Comparison of ENCODE assay signal across 16 mouse cellular contexts in genomic region chr5:34466079-34466478, GRCm38 (mm10). TPM values are rescaled to one million over a fixed set of nuclear protein-coding genes. Genes with fewer than 3 reads are reported as not detected.
DNase-seq lines count a peak whose midpoint lies in the region; TF ChIP-seq lines count a peak whose summit lies in the region.
"Had no signal": no experiment of that assay in that cellular context is flagged by ENCODE, and none has a peak within 500 bp of the region (broad histone marks: within the 10 kb centered on the region; RNA-seq: fewer than 3 reads in every experiment).

No protein-coding gene starts in this region.

- H3K27me3 ChIP-seq in kidney, adult 2 months (replicated peaks; ENCODE audit: control insufficient read depth, insufficient read depth, low read length): no peaks in the 10 kb centered on the region
- H3K27me3 ChIP-seq: embryonic facial prominence, embryonic 12.5 days; heart, embryonic 12.5 days; stomach, embryonic 15.5 days had no signal

- H3K36me3 ChIP-seq in kidney, adult 2 months (ENCODE audit: control insufficient read depth, insufficient read depth, low read length): peaks cover 7% of the 10 kb centered on the region

- no peak overlapping the region for H3K4me3 ChIP-seq in kidney, adult 2 months (ENCODE audit: insufficient read depth, low read depth, low read length)
- H3K4me3 ChIP-seq: embryonic facial prominence, embryonic 12.5 days; heart, embryonic 12.5 days; stomach, embryonic 15.5 days had no signal

- no peak for TF ChIP-seq POLR2A in kidney, adult 2 months (IDR thresholded peaks at IDR 0.05; ENCODE audit: low read depth, low read length)

- H3K4me1 ChIP-seq in kidney, adult 2 months (ENCODE audit: control insufficient read depth, insufficient read depth, low read length): no peaks in the 10 kb centered on the region
- H3K4me1 ChIP-seq: embryonic facial prominence, embryonic 12.5 days; heart, embryonic 12.5 days; stomach, embryonic 15.5 days had no signal

- DNase-seq in kidney, postnatal 10 days: peak; percentile 43
- DNase-seq in kidney, adult 2 months: no peak
- peak; percentile 78 for DNase-seq in CD4-positive helper T cell, adult 2 months (ENCODE audit: low read depth, low spot score)
- peak; percentile 37 for DNase-seq in T-cell, adult 2 months (ENCODE audit: low spot score)
- DNase-seq in thymus, postnatal 0 days (ENCODE audit: low spot score): peak; percentile 19
- no peak for DNase-seq in urinary bladder, postnatal 25 days (ENCODE audit: low spot score)
- DNase-seq in layer of hippocampus, postnatal 25 days (ENCODE audit: extremely low spot score in 1 of 2, low spot score in 1 of 2): no peak
- DNase-seq: gastrocnemius, postnatal 25 days; heart, postnatal 36 days; layer of hippocampus, adult 9-11 months; lung, embryonic 14.5 days; midbrain, embryonic 14.5 days had no signal

- 50% methylated on average over 1 of the region's 1 CpGs for WGBS in kidney, adult 2 months

- H3K27ac ChIP-seq in kidney, adult 2 months (ENCODE audit: insufficient read depth, low read depth, low read length): no peak overlapping the region
- H3K27ac ChIP-seq: embryonic facial prominence, embryonic 12.5 days; hindbrain, postnatal 0 days; stomach, embryonic 15.5 days had no signal

- TF ChIP-seq CTCF in kidney, adult 2 months (conservative IDR thresholded peaks at IDR 0.05; ENCODE audit: insufficient read depth, insufficient read length, low read depth, low read length): no peak

RNA-seq across cellular contexts. Expression of gene Tnip2, which starts 47.7 kb away (rescaled TPM):
- 11.4 and 13.6 TPM in 2 replicates for polyA plus RNA-seq in kidney, adult 2 months (2012; rRNA removed)
- 11.8 and 17.9 TPM in 2 replicates for polyA plus RNA-seq in thymus, postnatal 0 days (2015; fragmentation: Nextera tagmentation; extraction: Ambion mirVana)
- total RNA-seq in layer of hippocampus, postnatal 25 days (2021): 10 to 100 TPM; 19.2 to 30.8 TPM

RNA-seq across cellular contexts. Expression of gene Sh3bp2, which starts 59.6 kb away (rescaled TPM):
- polyA plus RNA-seq in kidney, adult 2 months (2012; rRNA removed): 8.1 and 8.6 TPM in 2 replicates
- polyA plus RNA-seq in thymus, postnatal 0 days (2015; fragmentation: Nextera tagmentation; extraction: Ambion mirVana): 10.5 and 16.2 TPM in 2 replicates
- total RNA-seq in layer of hippocampus, postnatal 25 days (2021): 1 to 10 TPM; 3.7 to 7.5 TPM

Comparison
In these comparisons a context has a peak if more than half of its experiments do, and no peak if none do; other contexts are left out.
1. DNase-seq: peak in kidney, postnatal 10 days (single experiment), CD4-positive helper T cell, adult 2 months (single experiment), T-cell, adult 2 months (single experiment) and thymus, postnatal 0 days (single experiment); none in kidney, adult 2 months (single experiment), urinary bladder, postnatal 25 days (single experiment) and layer of hippocampus, postnatal 25 days (0 of 2).